Mouse (Mus musculus): Measurements from ENCODE around the gene Scaf8.
"Not testable (repeated sequence)": the region's sequence is repeated elsewhere in the genome, so short reads cannot be mapped to it uniquely, and the experiment has no call there.

The Scaf8 gene

DNA sequence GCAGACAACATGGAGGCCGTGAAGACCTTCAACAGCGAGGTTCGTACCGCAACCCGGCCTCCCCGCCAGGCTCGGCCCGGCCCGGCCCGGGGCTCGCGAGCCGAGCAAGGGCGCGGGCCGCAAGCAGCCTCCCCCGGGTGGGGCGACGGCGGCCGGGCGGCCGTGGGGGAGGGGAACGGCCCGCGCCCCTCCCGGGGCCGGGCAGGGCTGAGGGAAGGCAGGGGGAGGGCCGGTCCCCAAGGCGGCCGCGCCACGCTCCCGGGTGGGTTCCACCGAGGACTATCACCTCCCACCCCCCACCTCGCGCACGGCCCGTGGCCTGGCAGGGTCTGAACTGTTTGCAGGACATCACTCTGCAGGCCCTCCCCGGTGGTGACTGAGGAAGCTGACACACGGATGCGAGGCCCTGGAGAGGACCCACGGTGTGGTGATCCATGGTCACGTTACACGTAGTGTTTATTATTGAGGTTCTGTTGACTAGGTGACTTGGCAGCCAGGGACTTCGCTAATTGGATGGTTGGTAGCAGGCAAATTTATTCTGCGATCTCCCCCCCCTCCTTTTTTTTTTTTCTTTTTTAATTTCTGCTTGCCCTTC, 705 bp downstream of the Scaf8 start:
- CTCF ChIA-PET, result interaction anchor here (0.7 kb wide), 1 partner anchor 9 kb away, joined by 14 read pairs; no protein-coding TSS in a partner anchor

DNA sequence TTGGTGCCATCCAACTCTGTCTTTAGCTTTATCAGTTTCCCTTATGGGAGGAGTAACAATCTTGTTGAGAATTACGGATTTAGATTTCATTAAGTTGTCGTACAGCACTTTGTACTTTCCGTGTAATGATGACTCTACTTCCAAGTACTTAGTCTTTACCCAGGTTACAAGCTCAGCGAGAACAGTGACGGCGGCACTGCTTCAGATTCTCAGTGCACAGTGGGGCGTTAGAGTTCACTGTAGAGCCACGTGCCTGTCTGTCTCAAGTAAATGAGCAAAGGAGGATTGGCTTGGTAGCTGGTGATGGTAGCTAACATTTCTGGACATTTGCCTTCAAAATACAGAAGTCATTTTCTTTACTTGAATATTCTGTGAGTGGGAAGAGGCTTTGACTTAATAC, 6.2 kb downstream of the Scaf8 start:
- CTCF ChIA-PET, result interaction anchor here (0.6 kb wide), 1 partner anchor 36 kb away, joined by 6 read pairs; no protein-coding TSS in a partner anchor

DNA sequence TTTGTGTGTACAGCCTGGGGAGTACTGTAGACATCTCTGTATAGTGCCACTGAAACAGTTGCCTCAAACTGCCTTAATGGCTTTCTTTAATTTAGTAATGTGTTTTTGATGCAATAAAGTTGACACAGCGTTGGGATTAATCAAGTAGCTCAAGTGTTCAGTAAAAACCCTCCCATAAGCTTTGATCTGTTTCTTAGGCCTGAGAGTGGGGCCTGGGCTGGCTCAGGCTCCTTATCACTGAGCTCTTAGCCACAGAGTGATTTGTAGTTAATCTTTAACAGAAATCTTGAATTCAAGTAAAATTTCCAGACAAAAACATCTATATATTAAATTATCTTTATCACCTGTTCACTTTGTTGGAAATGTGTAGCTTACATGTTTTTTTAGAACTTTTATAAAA, 8.8 kb downstream of the Scaf8 start:
- CTCF ChIA-PET, result not testable (repeated sequence)

- CTCF ChIA-PET, result no interaction called here
Measured at GRCm38 (mm10) chr17:3128716-3129115, 13.9 kb downstream of the Scaf8 start.

GRCm38 (mm10) chr17:3129791-3130190, 15.0 kb downstream of the Scaf8 start:
- CTCF ChIA-PET, result no interaction called here

- CTCF ChIA-PET, result interaction anchor here (0.8 kb wide), 1 partner anchor 10 kb away, joined by 3 read pairs; no protein-coding TSS in a partner anchor
Measured at GRCm38 (mm10) chr17:3135346-3135745, 20.6 kb downstream of the Scaf8 start.

DNA sequence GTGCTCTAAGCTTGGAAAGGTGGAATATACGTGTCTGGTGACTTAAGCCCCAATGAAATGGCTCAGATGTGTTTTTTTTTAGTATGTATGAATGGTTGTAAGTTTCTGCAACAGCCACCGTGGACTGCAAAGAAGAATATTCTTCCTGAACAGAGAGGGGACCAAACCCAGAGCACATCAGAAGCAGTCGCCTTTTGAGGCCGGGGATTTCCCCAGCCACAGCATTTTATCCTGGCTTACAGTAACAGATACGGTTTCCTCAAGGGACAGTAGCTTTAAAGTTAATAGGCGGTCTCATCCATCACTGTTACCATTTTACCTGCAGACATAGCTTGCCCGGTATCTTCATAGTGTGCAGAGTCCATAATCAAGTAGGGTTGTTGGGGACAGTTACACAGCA, 21.4 kb downstream of the Scaf8 start:
- CTCF ChIA-PET, result interaction anchor here (0.8 kb wide), 1 partner anchor 10 kb away, joined by 3 read pairs; no protein-coding TSS in a partner anchor

DNA sequence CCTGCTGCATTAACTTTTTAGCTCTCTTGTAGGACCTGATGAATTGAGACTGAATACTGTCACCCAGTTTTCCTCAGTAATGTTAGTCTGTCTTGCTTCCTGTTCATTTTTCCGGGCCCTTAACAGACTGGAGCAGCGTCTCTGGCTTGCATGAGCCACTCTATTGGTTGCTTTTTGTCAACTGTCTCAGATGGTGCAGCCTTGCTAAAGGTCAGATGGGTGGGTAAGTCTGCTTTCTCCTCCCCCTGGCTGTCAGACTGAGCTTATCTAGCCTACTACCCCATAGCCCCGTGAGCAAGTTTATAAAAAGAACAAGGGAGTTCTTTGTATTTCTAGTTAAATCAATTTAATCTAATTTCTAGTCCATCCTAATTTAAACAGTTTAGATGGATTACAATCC, 23.6 kb downstream of the Scaf8 start:
- CTCF ChIA-PET, result no interaction called here

DNA sequence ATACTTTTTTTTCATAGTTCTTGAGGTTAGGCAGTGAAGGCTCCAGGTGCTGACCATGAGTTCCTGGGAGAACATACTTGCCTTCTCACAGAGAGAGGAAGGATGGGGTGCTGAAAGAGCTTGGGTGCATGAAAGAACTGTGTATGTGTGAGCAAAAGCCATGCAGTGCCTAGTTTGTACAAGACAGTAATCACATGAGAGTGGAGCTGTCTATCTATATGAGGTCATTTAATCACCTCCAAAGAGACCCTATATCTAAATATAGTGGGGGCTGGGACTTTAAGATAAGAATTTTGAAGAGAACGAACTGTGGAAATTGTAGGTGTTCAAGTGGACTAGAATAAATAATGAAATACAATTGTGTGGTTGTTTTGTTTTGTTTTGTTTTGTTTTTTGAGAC, 25.3 kb downstream of the Scaf8 start:
- CTCF ChIA-PET, result no interaction called here

GRCm38 (mm10) chr17:3148853-3149252, 34.1 kb downstream of the Scaf8 start:
- CTCF ChIA-PET, result no interaction called here

GRCm38 (mm10) chr17:3149541-3149940, 34.8 kb downstream of the Scaf8 start:
- CTCF ChIA-PET, result no interaction called here

DNA sequence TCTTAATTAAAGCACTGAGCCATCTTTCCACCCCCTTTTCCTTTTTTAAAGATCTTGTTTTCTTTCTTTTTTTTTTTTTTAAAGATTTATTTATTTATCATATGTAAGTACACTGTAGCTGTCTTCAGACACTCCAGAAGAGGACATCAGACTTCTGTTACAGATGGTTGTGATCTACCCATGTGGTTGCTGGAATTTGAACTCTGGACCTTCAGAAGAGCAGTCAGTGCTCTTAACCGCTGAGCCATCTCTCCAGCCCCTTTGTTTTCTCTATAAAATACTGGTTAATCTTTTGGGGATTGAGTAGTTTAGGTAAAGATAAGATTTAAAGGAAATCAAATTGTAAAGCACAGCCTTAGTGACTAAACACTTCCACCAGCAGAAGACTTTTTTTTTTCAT, 35.9 kb downstream of the Scaf8 start:
- CTCF ChIA-PET, result not testable (repeated sequence)

DNA sequence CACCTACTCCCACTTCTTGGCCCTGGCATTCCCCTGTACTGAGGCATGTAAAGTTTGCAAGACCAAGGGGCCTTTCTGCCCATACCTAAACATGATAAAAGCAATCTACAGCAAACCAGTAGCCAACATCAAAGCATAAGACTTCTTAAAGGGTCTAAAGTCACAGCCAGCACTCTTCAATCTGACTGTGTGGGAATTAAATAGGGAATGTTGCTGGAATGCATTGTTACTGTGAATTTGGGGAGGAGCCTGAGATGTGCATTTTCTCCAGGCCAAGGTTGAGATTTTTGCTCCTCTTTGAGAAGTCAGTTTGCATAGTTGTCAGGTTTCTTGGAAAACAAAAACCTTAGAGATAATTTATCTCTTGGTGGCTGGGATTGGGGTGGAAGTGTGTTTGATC, 36.4 kb downstream of the Scaf8 start:
- CTCF ChIA-PET, result no interaction called here

- CTCF ChIA-PET, result not testable (repeated sequence)
Measured at GRCm38 (mm10) chr17:3156176-3156575, 41.4 kb downstream of the Scaf8 start.

- CTCF ChIA-PET, result no interaction called here
Measured at GRCm38 (mm10) chr17:3157016-3157415, 42.2 kb downstream of the Scaf8 start.

- CTCF ChIA-PET, result no interaction called here
Measured at GRCm38 (mm10) chr17:3162905-3163304, 48.1 kb downstream of the Scaf8 start.

DNA sequence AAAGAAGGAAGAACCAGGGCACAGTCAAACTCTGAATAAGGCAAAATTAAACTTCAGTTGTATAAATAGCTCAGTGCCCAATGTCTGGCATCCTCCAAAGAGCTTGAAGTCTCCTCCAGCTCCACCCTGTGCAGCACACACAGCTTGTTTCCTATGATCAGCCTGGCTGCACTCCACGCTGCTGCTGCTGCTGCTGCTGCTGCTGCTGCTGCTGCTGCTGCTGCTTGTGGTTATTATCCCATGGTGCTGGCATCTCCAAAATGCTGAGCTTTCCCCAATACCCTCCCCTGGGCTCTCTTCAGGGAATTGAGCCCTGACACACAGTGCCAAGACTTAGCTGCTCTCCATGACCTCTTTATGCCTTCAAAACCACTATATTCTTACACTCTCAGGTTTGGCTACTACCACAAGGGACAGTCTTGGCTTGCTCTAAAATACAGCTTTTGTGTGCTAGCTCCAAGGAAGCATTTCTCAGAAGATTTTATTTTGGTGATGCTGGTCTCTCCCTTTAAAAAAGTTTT, 65.7 kb downstream of the Scaf8 start:
- CTCF ChIA-PET, result not testable (repeated sequence)

DNA sequence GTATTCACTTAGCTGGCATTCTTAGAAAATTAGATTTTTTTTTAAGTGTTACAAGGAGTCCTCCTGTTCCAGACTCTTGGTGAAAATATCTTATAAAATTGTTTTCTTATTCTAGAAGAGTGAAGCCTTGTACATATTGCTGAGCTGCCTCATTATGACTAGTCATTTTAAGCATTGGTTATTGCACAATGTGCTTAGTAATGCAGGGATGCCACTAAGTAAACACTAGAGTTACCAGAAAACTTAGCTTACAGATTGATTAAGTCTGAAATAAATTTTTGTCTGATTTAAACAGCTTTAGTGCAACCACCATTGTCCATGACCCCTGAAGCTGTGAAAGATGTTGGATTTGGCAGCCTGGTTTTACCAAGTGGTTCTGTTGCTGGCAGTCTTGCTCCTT, 80.7 kb downstream of the Scaf8 start:
- CTCF ChIA-PET, result not testable (repeated sequence)

DNA sequence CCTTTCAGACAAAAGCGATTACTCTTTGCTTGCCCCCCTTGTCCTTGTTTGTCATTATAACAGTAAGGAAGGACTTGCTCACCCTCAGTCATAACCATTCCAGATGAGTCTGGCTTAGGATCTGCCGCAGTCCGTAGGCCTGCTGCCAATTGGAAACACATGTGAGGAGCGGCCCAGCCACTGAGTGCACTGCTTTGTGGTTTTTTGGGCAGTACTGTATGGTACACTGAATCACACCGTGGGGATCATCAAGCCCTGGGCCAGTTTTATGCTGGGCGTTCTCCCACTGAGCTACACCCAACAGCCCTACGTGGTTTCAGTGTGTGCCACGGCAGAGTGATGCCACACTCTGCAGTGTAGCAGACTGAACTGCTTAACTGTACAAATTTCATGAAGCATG, 85.6 kb downstream of the Scaf8 start:
- CTCF ChIA-PET, result no interaction called here

- CTCF ChIA-PET, result interaction anchor here (0.6 kb wide), 1 partner anchor 95 kb away, joined by 8 read pairs; no protein-coding TSS in a partner anchor
Measured at GRCm38 (mm10) chr17:3203916-3204315, 89.1 kb downstream of the Scaf8 start.

GRCm38 (mm10) chr17:3204826-3205405, 90.1 kb downstream of the Scaf8 start:
- CTCF ChIA-PET, result no interaction called here

DNA sequence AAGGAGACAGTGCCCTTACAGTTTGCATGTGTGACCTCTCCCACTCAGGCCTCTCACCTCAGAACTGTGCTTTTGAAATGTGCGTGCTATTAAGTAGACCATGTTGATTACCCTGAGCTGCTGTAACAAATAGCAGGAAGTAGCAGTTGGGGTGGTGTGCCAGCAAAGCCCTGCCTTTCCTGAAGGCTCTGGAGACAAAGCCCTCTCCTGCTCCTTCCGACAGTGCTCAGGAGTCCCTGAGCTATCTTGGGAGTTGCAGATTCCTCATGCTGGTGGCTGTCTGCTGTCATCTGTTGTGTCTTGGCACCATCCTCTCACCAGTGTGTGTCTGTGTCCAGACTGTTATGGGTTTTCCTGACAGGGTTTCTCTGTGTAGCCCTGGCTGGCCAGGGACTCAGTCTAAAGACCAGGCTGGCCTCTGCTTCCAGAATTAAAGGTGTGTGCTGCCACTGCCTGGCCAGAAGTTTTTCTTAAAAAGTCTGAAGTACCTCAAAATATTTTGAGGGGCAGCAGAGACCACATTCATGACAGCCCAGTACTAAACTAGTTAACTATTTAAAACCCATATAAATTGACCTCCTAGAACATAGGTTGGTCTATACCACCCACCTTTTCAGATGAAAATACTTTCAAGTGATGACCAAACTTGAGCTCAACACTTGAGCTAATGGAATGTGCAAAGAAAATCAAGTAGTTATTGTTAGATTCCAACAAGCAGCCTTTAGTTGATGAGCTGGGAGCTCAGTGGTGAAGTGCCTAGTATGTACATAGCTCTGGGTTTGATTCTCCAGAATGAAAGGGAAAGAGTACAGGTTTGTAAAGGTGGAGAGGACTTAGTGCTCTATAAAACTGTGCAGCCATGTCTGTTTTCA, 92.0 kb downstream of the Scaf8 start:
- CTCF ChIA-PET, result no interaction called here

All from spleen, embryonic (tissue).